Mouse (Mus musculus) C2C12 (cell line): ENCODE results near the gene Ift52. TPM values are rescaled to one million over a fixed set of nuclear protein-coding genes. Genes with fewer than 3 reads are reported as not detected.

Source experiments
- H3K27me3 ChIP-seq: one replicate; pipeline ENCODE4 v1.6.1; 2011; ENCODE audit not compliant: control insufficient read depth, insufficient read depth, insufficient read length
- H3K36me3 ChIP-seq: one replicate; pipeline ENCODE4 v1.6.1; 2011; ENCODE audit not compliant: control insufficient read depth, insufficient read depth
- H3K4me3 ChIP-seq: one replicate; pipeline ENCODE4 v1.5.1; 2011; ENCODE audit warnings: mild to moderate bottlenecking, control low read depth; ENCODE audit not compliant: poor library complexity, insufficient read depth, severe bottlenecking
- H3K79me2 ChIP-seq: one replicate; pipeline ENCODE4 v1.6.1; 2011; ENCODE audit not compliant: control insufficient read depth, insufficient read depth
- H3K79me3 ChIP-seq: one replicate; pipeline ENCODE4 v1.6.1; 2011; ENCODE audit warnings: low read depth, control low read depth
- H3ac ChIP-seq: one replicate; pipeline ENCODE3; 2011; ENCODE audit warnings: low read depth; ENCODE audit not compliant: control insufficient read depth, insufficient read length
- CEBPB ChIP-seq: IDR thresholded peaks from one replicate; pipeline ENCODE4 v1.6.1; 2011; ENCODE audit warnings: low read depth, mild to moderate bottlenecking, control low read depth, moderate library complexity
- CTCF ChIP-seq: IDR thresholded peaks from one replicate; pipeline ENCODE4 v1.5.1; 2011; ENCODE audit not compliant: control insufficient read depth, insufficient read depth, insufficient read length
- FOSL1 ChIP-seq: IDR thresholded peaks from one replicate; pipeline ENCODE4 v1.8.0; 2011; ENCODE audit warnings: mild to moderate bottlenecking, low read length; ENCODE audit not compliant: poor library complexity, insufficient read depth, severe bottlenecking
- MAX ChIP-seq: IDR thresholded peaks from one replicate; pipeline ENCODE4 v1.6.1; 2011; ENCODE audit warnings: mild to moderate bottlenecking, control low read depth
- MYOD1 ChIP-seq: IDR thresholded peaks from one replicate; pipeline ENCODE4 v1.6.1; 2011; ENCODE audit warnings: low read depth; ENCODE audit not compliant: control insufficient read depth, insufficient read length
- MYOG ChIP-seq: IDR thresholded peaks from one replicate; pipeline ENCODE4 v1.6.1; 2011; ENCODE audit not compliant: control insufficient read depth, insufficient read length; ENCODE audit errors: extremely low read depth
- USF1 ChIP-seq: IDR thresholded peaks from one replicate; pipeline ENCODE4 v1.6.1; 2011; ENCODE audit warnings: low read depth, mild to moderate bottlenecking, control low read depth, moderate library complexity
- microRNA-seq: library from miRNA; unstranded; fragments of <30 nt; microRNA quantifications from one replicate; pipeline ENCODE4, GENCODE M21; 2019; ENCODE audit warnings: borderline microRNAs expressed
- polyA plus RNA-seq: library from polyadenylated mRNA; unstranded; fragments of >200 nt; fragmentation: generic; extraction: Trizol; gene quantifications from one replicate; pipeline ENCODE4 v1.2.1, GENCODE M21; 2012; ENCODE audit warnings: missing spikeins

The Ift52 gene
- polyA plus RNA-seq, 1 experiment, result 17.6 TPM

DNA sequence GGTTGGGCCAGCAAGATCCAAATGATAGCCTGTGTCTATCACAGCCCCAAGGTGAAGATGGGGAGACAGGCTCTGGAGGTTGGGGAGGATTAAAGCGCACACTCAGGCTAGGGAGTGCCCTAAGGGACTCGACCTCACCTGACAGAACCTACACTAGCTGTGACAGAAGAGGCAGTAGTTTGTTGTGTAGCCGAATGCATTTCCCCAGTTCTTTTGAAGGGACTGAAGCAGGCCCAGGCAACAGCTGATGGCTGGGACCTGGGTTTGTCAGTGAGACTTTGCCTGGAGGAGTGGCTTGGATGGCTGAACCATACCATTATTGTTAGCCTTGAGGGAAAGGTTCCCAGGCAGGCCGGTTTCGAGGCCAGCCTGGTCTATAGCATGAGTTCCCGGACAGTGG lies 67.9 kb downstream of the Ift52 start:
- no peaks in the 10 kb centered on the region for H3K79me2 ChIP-seq
- TF ChIP-seq USF1 (no peak), MYOG (no peak), FOSL1 (no peak), CEBPB (no peak), MYOD1 (no peak)

GRCm38 (mm10) chr2:163086561-163086960 lies 69.4 kb downstream of the Ift52 start:
- H3K79me3 ChIP-seq, result no peaks in the 10 kb centered on the region
- H3K4me3 ChIP-seq, result no peak overlapping the region
- TF ChIP-seq CTCF, result no peak
- no peaks in the 10 kb centered on the region for H3K27me3 ChIP-seq
- no peak overlapping the region for H3ac ChIP-seq
- H3K36me3 ChIP-seq, result peaks cover 14% of the 10 kb centered on the region
- H3K79me2 ChIP-seq, result no peaks in the 10 kb centered on the region

More for the DNA sequence above, 67.9 kb downstream of the Ift52 start:
- Histone ChIP-seq H3K27me3 (no peaks in the 10 kb centered on the region), H3K4me3 (no peak overlapping the region), H3K79me3 (no peaks in the 10 kb centered on the region), H3ac (no peak overlapping the region), H3K36me3 (peaks cover 20% of the 10 kb centered on the region)

DNA sequence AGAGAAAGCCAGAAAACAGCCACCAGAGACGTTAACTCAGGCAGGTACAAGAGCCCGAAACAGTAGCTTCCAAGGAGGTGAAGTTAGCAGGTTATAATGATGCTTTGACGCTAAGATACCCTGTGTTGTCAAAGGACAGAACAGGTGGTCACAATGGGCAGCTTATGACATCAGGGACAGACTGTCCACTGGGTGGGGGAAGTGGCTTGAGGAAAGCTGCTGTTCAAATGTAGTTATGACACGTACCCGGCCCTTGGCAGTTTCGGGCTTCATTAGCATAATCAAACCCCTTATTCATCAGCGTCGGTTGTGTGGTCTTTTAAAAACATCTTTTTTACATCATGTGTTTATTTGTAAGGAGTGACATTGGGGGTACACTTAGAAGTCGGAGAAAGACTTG lies 70.6 kb downstream of the Ift52 start, which contains the start of gene Gtsf1l:
Gene Gtsf1l, minus strand, starts transcription at position 128 of the 400 bp plus-strand sequence.
- Histone ChIP-seq H3K79me2 (no peaks in the 10 kb centered on the region), H3ac (no peak within 1 kb of the TSS), H3K79me3 (no peaks in the 10 kb centered on the region), H3K36me3 (peaks cover 14% of the 10 kb centered on the region), H3K27me3 (no peaks in the 10 kb centered on the region), H3K4me3 (no peak within 1 kb of the TSS)
- TF ChIP-seq MYOD1, result no peak
- TF ChIP-seq CEBPB, result no peak
- TF ChIP-seq MAX, result no peak
- no peak for TF ChIP-seq MYOG
- no peak for TF ChIP-seq CTCF
- no peak for TF ChIP-seq USF1
- TF ChIP-seq FOSL1, result no peak

GRCm38 (mm10) chr2:163089475-163090123 lies 72.4 kb downstream of the Ift52 start:
- Histone ChIP-seq H3K79me3 (no peaks in the 10 kb centered on the region), H3ac (no peak overlapping the region), H3K79me2 (no peaks in the 10 kb centered on the region), H3K36me3 (peaks cover 5% of the 10 kb centered on the region), H3K27me3 (no peaks in the 10 kb centered on the region), H3K4me3 (no peak overlapping the region)
- TF ChIP-seq MYOG, result no peak
- no peak for TF ChIP-seq USF1
- TF ChIP-seq CTCF, result peak; percentile 11
- TF ChIP-seq MYOD1, result no peak
- TF ChIP-seq MAX, result no peak

- H3K27me3 ChIP-seq, result peaks cover 4% of the 10 kb centered on the region
- H3K79me3 ChIP-seq, result no peaks in the 10 kb centered on the region
- H3K36me3 ChIP-seq, result no peaks in the 10 kb centered on the region
- no peak for TF ChIP-seq USF1
- no peak for TF ChIP-seq MYOG
- TF ChIP-seq CTCF, result no peak
- no peak for TF ChIP-seq MYOD1
- TF ChIP-seq CEBPB, result no peak
- TF ChIP-seq FOSL1, result no peak
- TF ChIP-seq MAX, result no peak
- H3K4me3 ChIP-seq, result no peak overlapping the region
- no peak overlapping the region for H3ac ChIP-seq
- H3K79me2 ChIP-seq, result no peaks in the 10 kb centered on the region
Observed at GRCm38 (mm10) chr2:163094909-163095308, 77.8 kb downstream of the Ift52 start.

Small RNA genes within 50 kb of the gene (microRNA-seq; reads per million reads assigned to microRNA genes)
- gene Gm22174 (not detected), gene Mir7003 (0.80 reads per million, percentile 17 among the genes with 10 or more reads in this experiment)

Other genes starting within 250 kb of the Ift52 start
- gene Srsf6, start 85.8 kb upstream of the Ift52 start, polyA plus RNA-seq, result 119 TPM
- 0.01 TPM for gene L3mbtl1, start 73.9 kb upstream of the Ift52 start, polyA plus RNA-seq
- 0.07 TPM for gene Sgk2, start 30.0 kb upstream of the Ift52 start, polyA plus RNA-seq
- 37.8 TPM for gene Mybl2, start 37.3 kb downstream of the Ift52 start, polyA plus RNA-seq
- gene Gtsf1l, start 70.5 kb downstream of the Ift52 start, polyA plus RNA-seq, result 0.05 TPM
- gene Tox2, start 185.8 kb downstream of the Ift52 start, polyA plus RNA-seq, result 0.14 TPM